Mouse (Mus musculus): Measurements from ENCODE around the gene Fcgr1.

DNA sequence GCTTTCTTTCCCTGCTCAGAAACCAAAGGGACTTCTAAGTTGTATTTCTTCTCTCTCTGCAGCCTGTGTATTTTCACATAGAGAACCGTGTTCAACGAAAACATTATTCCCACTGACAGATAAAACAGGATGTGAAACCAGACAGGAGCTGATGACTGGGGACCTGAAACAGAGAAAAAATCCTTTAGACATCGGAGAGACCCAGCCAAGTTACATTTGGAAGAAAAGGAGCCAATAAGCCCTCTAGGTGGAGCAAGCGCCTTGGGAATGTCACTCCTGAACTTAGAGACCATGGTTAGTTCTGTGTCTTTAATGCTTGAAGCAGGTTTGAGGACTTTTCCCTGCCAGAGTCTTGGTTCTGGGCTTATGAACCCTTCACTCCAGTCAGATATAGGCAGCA lies 9.3 kb downstream of the Fcgr1 start:
- TF ChIP-seq MAX (IDR thresholded peaks at IDR 0.05) (no peak), CTCF (IDR thresholded peaks at IDR 0.05; ENCODE audit: control insufficient read depth, insufficient read depth, insufficient read length) (peak; percentile 5), MYOG (IDR thresholded peaks at IDR 0.05; ENCODE audit: control insufficient read depth, extremely low read depth, insufficient read length) (no peak), USF1 (IDR thresholded peaks at IDR 0.05; ENCODE audit: low read depth) (no peak), CEBPB (IDR thresholded peaks at IDR 0.05; ENCODE audit: low read depth) (no peak), MYOD1 (IDR thresholded peaks at IDR 0.05; ENCODE audit: control insufficient read depth, insufficient read length, low read depth) (no peak), FOSL1 (IDR thresholded peaks at IDR 0.05; ENCODE audit: insufficient read depth, low read length, poor library complexity, severe bottlenecking) (no peak)

Data from C2C12 (cell line).